Mouse (Mus musculus): ENCODE measurements around the gene Gm29776.

DNA sequence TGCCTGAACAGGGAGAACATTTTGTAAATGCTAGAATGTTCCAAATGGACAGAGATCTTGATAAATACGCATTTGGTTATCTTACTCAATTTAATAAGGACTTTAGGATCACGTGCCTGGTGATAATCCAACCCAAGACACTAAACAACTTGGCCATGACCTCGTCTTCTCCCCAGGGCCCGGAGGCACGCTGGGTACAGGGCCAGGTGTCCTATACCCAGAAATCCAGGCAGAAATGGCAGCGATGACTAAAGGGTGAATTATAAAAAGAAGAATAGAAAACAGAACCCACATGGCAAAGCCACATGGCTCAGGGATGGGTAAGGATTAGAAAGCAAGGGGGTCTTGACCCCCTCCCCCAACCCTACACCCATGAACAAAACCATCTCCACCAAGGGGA lies 43.1 kb upstream of the Gm29776 start:
- TF ChIP-seq POLR2A (IDR thresholded peaks at IDR 0.05; ENCODE audit: insufficient read depth, low read depth, low read length) = no peak
- no peak for TF ChIP-seq CTCF (IDR thresholded peaks at IDR 0.05)
